Mouse (Mus musculus) embryonic fibroblast, embryonic 13.5 days (primary cell): ENCODE data around the gene Itm2b.

Experiments used
- CTCF ChIP-seq: IDR thresholded peaks from 2 replicates; pipeline ENCODE4 v1.5.1; 2011; ENCODE audit warnings: mild to moderate bottlenecking, control low read depth, low read length, moderate library complexity, borderline replicate concordance; ENCODE audit not compliant: insufficient read depth
- POLR2A ChIP-seq: IDR thresholded peaks from 2 replicates; pipeline ENCODE4 v1.6.1; 2011; ENCODE audit warnings: low read depth, mild to moderate bottlenecking, control low read depth, low read length, moderate library complexity

- no peak for TF ChIP-seq POLR2A
- no peak for TF ChIP-seq CTCF
These were observed 7.3 kb downstream of the Itm2b start for GRCm38 (mm10) chr14:73377804-73378203.
